Mouse (Mus musculus) splenic B cell, adult 2 months (primary cell): Measurements from ENCODE around the gene Tns3.
"Not testable (repeated sequence)": the region's sequence is repeated elsewhere in the genome, so short reads cannot be mapped to it uniquely, and the experiment has no call there.

Source experiments
- DNase-seq: peaks from one replicate; pipeline ENCODE4 v3.0.0-alpha.2; 2011; ENCODE audit warnings: low read depth, low spot score
- H3K27me3 ChIP-seq: 2 replicates; pipeline ENCODE4 v1.6.1; 2012; ENCODE audit warnings: mild to moderate bottlenecking, low read length, moderate library complexity, mixed read lengths; ENCODE audit not compliant: control insufficient read depth, poor library complexity, insufficient read depth, severe bottlenecking
- H3K36me3 ChIP-seq: 2 replicates; pipeline ENCODE4 v1.6.1; 2012; ENCODE audit warnings: mild to moderate bottlenecking, low read length, moderate library complexity, mixed read lengths; ENCODE audit not compliant: control insufficient read depth, poor library complexity, insufficient read depth, severe bottlenecking

The Tns3 gene

DNA sequence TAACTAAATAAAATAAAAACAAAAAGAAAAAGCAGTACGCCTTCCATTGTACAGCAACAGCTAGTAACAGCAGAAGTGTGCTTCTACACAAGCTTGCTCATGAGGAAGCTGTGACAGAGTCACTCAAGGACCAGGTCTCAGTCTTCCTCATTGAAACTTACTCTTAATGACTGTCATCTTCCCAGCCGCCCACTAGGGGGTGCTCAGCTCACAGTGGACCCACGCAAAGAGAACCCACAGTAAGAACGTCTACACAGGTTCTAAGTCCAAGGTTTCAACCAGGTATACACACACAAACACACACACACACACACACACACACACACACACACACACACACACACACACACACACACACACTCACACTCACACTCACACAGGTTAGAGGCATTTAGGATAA, 129.4 kb downstream of the Tns3 start:
- peak; percentile 81 for DNase-seq
- H3K36me3 ChIP-seq: no peaks in the 10 kb centered on the region
- H3K27me3 ChIP-seq: no peaks in the 10 kb centered on the region

DNA sequence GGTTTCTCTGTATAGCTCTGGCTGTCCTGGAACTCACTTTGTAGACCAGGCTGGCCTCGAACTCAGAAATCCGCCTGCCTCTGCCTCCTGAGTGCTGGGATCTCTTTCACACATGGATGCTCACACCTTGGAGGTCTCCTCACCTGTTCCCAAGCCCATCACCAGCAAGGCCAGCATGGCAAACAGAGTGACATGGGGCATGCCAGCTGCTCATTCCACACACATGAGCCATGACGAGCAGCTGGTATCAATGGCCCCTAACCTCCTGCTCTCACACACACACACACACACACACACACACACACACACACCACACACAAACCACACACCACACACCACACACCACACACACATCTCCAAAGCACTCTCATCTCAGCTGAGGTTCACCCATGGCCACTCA, 131.6 kb downstream of the Tns3 start:
- not testable (repeated sequence) for H3K27me3 ChIP-seq, DNase-seq, H3K36me3 ChIP-seq

DNA sequence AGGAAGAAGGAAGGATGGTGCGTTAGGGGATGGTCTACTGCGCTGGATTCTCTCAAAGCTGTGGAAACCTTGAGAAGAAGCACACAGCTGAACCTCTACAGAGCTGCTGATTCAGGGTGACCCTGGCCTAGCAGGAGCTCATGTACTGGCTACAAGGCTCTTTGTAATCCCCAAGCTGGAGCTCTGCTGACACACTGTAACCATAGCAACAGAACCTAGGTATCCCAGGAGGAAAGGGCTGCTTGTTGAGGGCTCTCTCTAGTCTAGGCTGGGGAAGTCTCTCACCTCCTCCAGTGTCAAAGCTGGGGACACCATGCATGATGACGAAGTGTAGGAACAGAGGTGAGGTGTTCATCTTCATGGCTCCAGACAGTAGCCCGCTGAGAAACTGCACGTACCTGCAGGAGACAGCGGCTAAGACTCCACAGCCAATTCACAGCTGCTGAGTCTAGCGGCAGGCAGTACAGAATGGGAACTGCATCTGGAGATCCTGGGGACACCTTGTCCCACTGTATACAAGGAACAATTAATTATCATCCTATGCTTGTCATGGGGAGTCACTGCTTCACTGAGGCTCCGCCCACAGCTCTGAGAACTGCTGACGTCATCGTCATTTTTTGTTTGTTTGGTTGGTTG, 132.1 kb downstream of the Tns3 start:
- no peak for DNase-seq
- no peaks in the 10 kb centered on the region for H3K27me3 ChIP-seq
- H3K36me3 ChIP-seq: no peaks in the 10 kb centered on the region

DNA sequence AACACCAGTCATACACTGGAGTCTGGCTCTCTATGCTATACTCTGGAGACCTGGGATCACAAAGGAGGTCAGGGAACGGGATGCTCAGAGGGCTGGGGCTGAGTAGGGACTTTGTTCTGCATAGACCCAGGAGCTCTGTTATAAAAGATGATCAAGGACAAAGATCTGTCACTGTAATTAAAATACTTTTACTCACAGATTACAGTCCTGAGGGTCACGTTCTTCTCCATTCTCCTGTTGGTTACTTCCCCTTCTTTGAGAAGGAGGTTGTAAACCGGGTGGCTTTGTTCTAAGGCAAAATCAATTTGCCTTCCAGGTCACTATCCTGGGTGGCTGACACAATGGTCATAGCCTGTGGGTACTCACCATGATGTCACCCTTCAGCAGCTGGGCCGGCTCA, 133.8 kb downstream of the Tns3 start:
- no peaks in the 10 kb centered on the region for H3K27me3 ChIP-seq
- DNase-seq: no peak
- no peaks in the 10 kb centered on the region for H3K36me3 ChIP-seq

DNA sequence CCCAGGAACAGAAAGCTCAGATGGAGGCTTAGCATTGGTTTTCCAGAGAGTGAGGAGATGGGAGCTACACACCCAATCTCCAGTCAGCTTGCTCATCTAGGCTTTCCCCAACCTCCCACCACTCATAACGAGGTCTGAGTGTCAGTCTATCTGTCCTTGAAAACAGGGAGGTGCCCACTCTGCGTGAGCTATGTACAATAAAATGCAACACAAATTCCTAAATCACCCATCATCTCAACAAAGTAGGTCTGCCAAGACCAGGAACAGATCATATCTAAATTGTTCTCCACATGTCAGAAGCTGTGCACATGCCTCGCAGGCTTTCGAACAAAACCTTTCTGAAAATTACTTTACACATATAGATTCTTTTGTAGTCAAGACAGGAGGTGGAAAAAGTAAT, 134.3 kb downstream of the Tns3 start:
- no peak for DNase-seq
- H3K27me3 ChIP-seq: no peaks in the 10 kb centered on the region
- no peaks in the 10 kb centered on the region for H3K36me3 ChIP-seq

DNA sequence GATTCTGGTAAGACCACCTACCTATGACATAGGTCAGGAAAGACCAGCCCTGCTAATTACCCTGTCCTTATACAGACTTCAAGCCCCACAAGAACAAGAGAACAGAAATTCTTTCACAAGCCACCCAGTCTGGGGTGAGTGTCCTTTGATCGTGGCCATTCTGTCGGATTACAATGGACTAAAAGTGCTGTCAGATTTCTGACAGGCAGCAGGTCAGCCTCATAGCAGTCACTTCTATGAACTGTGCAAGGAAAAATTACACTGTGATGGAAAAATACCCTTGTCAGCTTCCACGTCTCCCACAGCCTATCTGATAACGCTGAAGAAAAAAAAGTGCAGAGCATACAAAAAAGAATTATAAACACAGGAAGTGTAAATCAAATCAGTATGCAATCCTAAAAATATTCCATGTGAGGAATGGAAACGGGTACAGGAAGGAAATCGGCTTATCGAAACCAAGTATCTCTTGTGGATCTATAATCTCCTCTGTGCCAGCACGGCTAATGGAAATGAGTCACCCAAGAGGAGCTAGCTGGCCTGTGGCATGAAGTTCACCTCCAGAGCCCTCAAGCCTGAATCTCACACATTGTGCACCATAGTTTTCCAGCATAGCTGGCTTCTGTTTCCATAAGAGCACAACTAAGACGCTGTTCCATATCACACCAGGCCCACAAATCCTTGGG, 138.7 kb downstream of the Tns3 start:
- Histone ChIP-seq H3K27me3 (no peaks in the 10 kb centered on the region), H3K36me3 (no peaks in the 10 kb centered on the region)
- DNase-seq: no peak

DNA sequence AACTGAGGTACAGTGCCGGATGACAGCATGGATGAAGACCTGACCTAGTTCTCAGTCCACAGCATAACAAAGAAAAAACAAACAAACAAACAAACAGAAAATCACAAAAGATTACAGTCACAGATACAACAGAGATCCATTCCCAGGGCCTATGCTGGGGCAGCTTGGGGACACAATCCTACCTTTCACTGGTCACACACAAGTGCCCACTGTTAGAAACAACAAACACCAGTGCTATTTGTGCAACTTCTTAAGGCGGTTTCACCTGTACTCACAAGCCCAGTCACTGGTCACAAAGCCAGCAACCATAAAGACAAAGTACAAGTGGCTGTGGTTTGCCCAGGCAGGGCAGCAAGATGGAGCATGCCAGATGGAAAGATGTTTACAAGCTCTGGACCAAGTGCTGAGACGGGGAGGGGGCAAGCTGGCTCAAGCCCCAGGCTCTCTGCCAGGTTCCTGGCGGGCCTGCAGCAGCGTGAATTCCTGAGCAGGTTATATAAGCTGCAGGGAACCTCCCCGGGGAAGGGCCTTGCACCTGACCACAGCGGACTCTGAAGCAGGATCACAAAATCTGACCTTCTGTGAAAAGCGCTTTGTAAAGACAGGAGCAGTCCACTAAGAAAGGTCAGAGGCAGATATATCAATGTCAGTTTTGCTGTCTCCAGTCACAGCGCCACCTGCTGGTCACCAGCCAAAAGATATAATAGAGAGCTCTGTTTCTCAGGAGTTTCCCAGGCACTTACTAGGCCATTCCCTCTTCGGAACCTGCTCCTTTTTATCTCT, 140.8 kb downstream of the Tns3 start:
- peak; percentile 59 for DNase-seq
- no peaks in the 10 kb centered on the region for H3K27me3 ChIP-seq
- no peaks in the 10 kb centered on the region for H3K36me3 ChIP-seq

DNA sequence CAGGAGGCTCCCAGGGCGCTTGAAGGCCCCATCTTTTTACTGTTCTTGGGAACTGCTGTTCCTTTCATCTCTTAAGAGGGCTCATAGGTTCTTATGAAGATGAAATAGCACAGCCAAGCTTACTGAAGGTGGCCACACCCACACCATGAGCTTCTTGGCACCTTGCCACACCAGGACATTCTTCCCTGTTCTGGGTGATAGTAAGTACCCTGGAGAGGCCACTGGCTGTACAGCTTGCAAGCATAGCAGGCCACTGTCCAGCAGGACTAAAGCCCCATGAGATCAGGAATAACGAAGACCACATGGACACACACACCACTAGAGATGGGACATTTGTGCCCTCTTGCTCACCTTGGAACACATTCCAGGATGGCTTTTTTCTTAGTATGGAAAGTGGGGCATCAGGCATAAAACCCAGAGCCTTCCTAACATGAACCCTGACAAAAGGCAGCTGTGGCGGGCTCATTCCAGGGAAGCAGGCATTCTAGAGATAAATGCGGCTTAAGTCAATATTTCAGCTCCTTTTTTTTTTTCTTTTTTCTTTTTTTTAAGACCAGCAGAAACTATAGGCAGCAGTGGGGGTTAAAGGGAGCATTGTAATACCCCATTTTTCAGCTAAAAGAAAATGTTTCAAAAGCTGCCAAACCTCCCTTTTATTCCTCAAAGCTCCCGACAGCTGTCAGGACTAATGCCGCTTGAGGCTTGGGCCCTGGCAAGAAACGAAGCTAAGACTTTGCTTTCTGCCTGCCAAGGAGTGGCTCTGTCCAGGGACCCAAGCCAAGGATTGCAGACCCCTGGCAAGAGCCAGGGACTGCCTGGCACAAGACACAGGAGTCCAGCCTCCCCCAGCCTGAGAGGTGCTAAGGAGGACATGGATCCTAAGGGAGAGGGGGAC, 150.7 kb downstream of the Tns3 start:
- Histone ChIP-seq H3K36me3 (0 out of 2 replicates have a peak, but pooled peaks cover 2% of the 10 kb centered on the region), H3K27me3 (no peaks in the 10 kb centered on the region)
- DNase-seq: no peak

DNA sequence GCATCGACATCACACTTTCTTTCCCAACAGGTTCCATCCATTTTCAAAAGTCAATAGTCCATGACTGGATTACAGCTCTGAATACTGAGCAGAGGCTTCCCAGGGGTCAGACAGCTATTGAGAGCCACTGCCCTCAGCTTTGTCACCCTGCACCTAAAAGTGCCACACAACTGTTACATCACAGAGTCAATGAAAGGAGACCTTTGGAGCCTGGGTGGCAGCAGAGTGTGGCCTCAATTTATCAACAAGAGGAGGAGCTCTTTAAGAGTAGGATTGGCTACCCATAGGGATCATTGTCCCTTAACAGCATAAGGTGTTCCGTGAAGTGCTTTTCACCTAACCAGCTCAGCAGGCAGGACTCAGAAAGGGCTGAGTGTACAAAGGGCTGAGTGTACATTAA, 154.0 kb downstream of the Tns3 start:
- DNase-seq: no peak
- no peaks in the 10 kb centered on the region for H3K27me3 ChIP-seq
- H3K36me3 ChIP-seq: no peaks in the 10 kb centered on the region

DNA sequence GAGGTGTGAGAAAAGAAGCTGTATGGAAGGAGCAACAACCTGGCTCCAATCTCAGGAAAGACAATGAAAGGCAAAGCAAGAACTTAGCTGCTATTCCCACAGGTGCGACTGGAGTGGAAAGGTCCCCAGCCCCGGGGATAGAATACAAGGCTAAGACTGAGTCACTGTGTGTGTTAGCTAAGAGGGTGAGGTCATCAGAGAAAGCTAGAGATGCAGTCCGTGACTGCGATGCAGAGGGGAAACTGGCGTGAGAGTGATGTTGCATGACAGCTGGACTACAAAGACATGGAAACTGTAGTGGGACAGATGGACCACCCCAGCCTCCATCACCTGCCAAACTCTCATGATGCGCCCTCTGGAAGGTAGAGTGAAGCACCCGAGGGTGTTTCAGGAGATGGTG, 154.7 kb downstream of the Tns3 start:
- H3K27me3 ChIP-seq: no peaks in the 10 kb centered on the region
- H3K36me3 ChIP-seq: no peaks in the 10 kb centered on the region
- DNase-seq: no peak

DNA sequence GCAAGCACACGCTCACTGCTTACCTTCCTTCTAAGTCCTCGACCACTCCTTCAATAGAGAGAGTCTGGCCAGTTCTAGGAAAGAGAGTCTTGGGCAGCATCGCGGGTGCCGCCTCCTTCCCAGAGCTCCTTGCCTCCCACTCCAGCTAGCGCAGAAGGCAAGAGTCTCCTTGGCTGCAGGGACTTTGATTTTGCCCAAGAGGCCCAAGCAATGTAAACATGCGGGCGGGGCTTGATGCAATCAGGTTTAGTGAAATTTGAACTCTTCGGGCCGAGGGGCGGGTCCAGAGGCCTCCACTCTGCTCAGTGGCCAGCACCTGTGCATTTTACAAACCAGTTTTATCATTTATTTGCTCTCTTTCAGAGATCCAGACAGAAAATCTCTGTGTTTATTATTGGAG, 160.6 kb downstream of the Tns3 start:
- H3K36me3 ChIP-seq: no peaks in the 10 kb centered on the region
- DNase-seq: no peak
- H3K27me3 ChIP-seq: no peaks in the 10 kb centered on the region

DNA sequence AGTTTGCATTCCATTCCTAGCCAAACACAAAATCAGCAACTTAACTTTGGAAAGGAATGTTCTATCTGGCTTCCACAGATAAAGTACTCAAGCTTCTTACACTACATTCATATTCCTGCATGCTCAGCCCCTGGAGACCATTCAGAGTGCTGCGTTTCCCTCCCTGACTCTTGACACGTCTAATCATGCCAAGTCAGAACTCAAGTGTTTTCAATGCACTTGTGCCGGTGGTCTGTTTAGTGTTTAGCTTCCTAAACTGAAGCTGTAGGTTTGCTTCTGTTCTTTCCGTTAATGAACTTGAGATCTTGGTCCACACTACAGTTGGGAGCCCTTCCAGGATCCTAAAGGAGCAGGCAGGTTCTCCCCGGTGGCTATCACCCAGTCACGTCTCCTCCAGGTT, 163.5 kb downstream of the Tns3 start:
- H3K36me3 ChIP-seq: no peaks in the 10 kb centered on the region
- DNase-seq: no peak
- no peaks in the 10 kb centered on the region for H3K27me3 ChIP-seq

DNA sequence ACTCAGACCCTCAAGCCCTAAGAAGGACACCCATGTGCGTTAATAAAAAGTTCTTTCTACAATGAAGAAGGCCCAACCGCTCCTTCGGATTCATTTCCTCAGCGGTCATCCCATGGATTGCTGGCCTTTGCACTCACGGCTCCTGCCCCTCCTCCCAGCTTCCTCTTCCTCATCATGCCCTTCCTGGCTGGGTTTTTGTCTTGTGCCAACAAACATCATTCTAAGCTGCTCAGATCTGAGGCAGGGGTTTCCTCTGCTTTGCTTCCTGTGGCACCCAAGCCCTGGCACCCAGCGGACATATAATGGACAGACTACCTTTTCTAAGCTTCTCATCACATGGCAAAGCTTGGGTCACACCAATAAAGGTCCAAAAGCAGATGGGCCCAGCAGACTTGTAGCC, 167.2 kb downstream of the Tns3 start:
- DNase-seq: no peak
- H3K27me3 ChIP-seq: no peaks in the 10 kb centered on the region
- no peaks in the 10 kb centered on the region; the same call in 1 of the 2 replicates for H3K36me3 ChIP-seq

DNA sequence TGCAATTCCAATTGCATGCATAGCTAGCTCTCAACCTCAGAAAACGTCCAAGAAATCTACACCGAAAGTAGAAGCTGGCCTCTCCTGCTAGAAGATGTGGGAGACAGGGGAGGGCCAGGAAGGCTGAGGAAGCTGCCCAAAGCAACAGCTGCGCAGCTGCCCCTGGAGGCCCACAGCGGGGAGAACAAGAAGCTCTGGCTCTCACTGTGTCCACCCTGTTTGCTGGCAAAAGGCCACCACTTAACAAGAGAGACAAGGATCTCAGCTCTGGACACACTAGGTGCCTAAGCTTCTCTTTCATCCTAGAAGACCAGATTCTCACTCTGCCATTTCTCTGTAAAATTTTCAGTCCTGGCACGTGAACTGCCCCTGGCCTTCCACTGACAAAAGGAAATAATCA, 167.6 kb downstream of the Tns3 start:
- H3K27me3 ChIP-seq: no peaks in the 10 kb centered on the region
- H3K36me3 ChIP-seq: no peaks in the 10 kb centered on the region; the same call in 1 of the 2 replicates
- DNase-seq: no peak
